Mouse (Mus musculus) E14TG2a.4 (cell line): ENCODE data around the gene Atp8a1.

Experiments used
- CTCF ChIP-seq: conservative IDR thresholded peaks from 2 replicates; pipeline ENCODE4 v1.5.1; 2014; ENCODE audit warnings: low read length
- NANOG ChIP-seq: IDR thresholded peaks from 2 replicates; pipeline ENCODE4 v1.6.1; 2014; ENCODE audit warnings: borderline replicate concordance, low read length, mixed read lengths
- POU5F1 ChIP-seq: IDR thresholded peaks from 2 replicates; pipeline ENCODE4 v1.6.1; 2014; ENCODE audit warnings: low read length, borderline replicate concordance

- no peak for TF ChIP-seq CTCF
- no peak for TF ChIP-seq POU5F1
- TF ChIP-seq NANOG = no peak
Observed at GRCm38 (mm10) chr5:67821185-67821584, 26.0 kb downstream of the Atp8a1 start.
